Mouse (Mus musculus) CH12F3 (cell line): ENCODE data around the gene Commd7.

ENCODE experiments used
- in situ Hi-C: fragments of 300-500 bp; cut with MboI; formaldehyde crosslinking; loops from 2 replicates; pipeline ENCODE4 v1.14.3; 2020; ENCODE audit warnings: low sequenced_read_pairs

Gene Commd7

DNA sequence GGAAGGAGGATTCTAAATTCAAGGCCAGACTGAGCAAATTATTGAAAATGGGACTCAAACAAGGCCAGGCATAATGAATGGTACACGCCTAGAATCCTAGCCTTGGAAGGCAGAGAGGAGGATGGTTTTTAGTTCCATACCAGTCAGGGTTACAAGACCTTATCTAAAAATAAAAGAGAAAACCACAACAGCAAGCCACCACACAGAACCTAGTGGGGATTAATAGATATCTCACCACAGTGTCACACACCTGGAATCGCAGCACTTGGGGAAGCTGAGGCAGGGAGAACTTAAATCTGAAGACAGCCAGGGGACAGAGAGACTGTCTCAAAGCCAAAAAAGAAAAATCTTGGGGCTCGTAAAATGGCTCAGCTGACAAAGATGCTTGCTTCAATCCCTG is 1.6 kb downstream of the Commd7 start:
- in situ Hi-C loops: no loop called here

DNA sequence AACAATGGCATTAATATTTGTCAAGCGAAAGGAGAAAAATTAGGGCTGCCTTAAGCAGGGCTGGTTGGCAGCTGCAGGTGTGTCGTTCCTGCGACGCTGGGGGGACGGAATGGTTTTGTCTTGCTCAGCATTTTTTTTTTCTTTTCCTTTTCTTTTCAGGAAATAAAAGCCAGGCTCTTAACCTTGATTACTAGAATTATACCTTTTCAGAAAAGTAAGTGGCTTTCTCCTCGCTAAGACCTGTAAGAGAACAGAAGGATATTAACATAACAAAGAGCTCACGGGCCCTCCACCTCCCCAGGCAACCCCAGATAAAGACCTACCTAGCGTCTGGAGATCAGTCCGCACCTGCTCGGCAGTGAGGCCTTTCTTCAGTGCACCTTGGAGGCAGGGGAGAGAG is 10.1 kb downstream of the Commd7 start:
- in situ Hi-C loops: no loop called here

DNA sequence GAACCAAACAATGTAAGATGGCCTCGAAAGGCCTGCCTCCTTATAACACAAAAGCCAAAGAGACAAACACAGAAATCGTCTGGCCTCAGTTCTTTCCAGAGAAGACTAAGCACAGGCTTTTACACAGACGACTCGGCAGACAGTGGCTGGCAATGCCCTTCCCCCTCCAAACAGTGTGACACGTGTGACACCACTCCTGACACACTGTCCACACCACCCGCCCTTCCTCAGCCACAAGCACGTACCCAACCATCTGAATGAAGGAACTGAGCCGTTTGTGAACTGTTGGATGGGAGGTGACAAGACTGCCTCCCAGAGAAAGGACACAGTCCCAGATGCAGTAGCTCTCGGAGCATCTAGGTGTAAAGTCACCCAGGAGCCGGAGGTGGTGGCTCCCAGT is 13.7 kb downstream of the Commd7 start:
- in situ Hi-C loops: no loop called here

DNA sequence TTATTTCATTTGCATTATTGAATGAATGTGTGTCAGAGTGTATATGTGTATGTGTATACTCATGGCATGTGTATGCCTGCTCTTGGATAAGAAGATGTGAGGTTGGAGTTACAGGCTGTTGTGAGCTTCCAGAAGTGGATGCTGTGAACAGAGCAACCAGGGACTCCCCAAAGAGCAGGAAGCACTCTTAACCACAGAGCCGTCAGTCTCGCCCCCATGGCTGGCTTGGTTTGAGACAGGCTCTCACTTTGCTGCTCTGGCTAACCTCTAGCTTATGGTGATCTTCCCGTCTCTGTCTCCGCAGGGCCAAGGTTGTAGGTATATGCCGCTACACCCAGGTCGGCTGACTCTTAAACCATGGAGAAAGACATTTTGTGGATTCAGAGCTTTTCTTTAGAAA is 14.1 kb downstream of the Commd7 start:
- in situ Hi-C loops: no loop called here

DNA sequence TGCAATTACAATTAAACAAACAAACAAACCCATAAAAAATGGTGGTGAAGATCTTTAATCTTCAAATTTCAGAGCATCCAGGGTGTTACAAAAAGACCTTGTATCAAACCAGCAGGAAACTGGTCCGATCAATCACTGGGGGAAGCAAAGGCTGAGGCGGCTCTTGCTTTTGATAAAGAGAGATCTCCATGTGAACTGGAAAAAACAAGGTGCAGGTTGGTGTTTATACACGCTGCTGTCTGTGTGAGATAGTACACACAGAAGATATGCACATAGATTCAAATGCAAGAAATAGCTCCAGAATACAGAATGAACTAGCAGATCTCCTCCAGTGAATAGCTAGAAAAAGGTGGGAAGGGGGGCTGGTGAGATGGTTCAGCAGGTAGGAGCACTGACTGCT is 15.7 kb downstream of the Commd7 start:
- in situ Hi-C loops: no loop called here

DNA sequence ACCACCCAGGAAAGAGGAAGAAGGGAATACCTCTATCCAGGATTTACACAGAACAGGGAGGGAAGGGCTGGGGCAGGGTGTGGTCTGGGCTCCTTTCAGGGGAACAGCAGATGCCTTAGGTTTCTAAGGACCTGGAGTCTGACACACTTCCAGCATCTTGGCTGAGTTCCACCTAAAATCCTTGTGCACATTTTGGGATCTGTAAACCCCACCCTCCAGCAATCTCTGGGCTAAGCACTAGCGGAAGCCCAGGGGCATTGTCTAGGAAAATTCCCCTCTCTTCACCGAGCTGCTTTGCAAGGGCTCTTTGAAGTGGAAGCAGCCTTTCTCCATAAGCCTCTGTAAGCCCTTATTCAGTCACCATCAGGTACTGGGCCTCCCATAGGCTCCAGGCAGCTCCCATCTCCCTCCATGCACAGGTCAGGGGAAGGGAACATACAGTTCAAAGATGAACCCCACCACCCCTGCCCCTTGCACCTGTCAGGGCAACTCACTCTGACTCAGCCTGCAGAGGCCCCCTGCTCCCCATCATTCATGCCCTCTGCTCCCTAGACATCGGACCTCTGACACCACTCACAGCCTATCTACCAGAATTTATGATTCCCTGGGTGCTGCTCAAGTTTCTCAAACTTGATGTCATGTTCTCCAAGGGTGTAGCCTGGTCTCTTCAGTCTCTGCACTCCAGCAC is 19.8 kb downstream of the Commd7 start:
- in situ Hi-C loops: no loop called here

DNA sequence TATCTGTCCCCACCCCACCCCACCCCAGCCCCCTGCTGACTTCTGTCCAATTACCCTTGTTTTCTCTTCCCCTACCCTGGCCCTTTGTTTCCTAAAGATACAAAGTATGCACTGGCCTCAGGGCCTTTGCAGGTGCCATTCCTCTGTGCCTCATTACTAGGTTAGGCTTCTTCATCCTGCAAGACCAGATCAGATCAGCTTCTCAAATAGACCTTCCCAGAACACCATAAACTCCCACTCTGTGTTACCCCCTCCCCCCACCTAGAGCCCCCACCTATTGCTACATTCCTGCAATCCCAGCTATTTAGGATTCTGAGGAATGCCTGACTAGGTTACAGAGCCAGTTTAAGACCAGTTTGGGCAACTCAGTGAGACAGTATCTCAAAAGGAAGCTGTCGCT is 20.8 kb downstream of the Commd7 start:
- in situ Hi-C loops: no loop called here

DNA sequence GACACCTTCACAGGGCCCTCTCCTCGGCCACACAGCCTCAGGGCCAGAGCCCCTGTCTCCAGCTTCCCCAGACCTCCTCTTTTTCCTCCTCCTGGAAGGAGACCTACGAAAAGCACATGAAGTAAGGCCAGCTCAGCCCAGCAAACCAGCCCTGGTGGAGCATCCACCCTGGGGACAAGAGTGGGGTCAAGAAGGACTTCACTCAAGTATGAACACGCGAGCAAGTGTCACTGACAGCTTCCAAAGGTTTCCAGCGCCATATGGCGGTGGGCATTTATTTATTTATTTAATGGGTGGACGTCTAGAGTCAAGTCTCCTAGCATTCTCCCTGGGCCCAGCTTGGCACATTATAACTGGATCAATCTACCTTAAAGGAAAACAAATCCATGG is 21.3 kb downstream of the Commd7 start:
- in situ Hi-C loops: no loop called here

DNA sequence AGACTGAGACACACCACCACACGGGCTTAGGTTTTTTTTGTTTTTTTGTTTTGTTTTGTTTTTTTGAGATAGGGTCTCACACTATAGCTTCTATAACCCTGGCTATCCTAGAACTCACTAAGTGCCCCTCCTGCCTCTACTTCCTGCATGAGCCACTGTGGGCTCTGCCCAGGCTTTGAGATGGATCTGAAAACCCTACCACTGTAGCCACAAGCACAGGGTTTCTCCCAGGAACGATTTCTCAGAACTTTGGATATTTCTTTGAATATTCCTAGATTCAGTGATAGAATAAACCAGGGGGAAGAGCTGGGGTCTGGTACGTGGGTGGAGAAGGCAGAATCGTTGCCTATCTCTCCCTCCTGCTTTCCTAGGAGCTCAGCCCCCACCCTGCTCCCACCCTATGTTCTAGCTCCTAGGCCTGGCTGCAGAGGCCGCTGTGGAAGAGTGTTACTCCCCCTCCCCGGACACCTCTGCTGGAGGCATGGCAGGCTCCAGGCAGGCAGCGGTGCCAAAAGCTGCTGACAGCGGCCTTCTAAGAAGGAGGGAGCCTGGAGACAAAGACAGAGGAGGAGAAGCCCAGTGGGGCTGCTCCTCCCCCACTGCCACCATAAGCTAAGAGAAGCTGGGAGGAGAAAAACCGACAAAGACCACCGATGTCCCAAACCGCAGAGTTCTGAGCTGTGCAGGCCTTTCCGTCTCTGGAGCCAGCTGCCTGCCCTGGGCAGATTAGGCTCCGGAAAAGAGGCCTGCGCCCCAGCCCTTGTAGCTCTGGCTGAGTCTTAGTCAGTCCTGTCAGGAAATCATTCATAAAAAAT is 21.9 kb downstream of the Commd7 start:
- in situ Hi-C loops: no loop called here

DNA sequence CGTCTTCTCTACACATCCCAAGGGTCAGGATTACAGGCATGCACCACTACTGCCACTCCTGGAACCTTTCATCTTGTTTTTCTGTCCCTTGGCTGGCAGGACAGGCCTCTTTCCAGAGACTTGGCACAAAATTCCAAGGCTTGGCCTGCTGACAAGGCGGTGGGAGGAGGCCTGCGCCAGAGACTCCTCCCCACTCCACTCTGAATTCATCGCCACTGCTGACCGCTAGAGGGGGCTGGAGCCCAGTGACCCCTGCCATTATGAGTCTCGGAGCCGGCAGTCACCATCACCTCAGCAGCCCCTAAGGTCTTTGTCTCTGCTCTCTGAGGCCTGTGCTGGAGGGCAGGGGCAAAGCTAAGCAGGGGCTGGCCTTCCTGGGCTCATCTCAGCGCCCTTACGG is 23.0 kb downstream of the Commd7 start:
- in situ Hi-C loops: no loop called here

DNA sequence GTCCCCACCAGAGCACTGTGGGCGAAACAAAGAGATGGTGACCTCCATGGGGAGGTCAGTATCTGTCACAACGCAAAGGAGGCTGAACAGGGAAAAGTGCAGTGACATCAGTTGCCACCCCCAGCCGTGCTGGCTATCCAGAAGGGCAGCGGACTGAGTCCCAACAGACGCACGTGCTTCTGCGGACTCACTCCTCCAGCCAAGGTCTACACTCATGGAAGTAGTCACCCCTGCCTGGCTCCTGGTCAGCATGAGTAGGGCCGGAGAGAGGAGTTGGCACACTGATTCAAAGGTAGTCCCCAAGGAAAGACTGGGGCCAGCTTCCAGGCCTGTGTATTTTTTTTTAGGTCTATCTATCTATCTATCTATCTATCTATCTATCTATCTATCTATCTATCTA is 23.5 kb downstream of the Commd7 start:
- in situ Hi-C loops: no loop called here

DNA sequence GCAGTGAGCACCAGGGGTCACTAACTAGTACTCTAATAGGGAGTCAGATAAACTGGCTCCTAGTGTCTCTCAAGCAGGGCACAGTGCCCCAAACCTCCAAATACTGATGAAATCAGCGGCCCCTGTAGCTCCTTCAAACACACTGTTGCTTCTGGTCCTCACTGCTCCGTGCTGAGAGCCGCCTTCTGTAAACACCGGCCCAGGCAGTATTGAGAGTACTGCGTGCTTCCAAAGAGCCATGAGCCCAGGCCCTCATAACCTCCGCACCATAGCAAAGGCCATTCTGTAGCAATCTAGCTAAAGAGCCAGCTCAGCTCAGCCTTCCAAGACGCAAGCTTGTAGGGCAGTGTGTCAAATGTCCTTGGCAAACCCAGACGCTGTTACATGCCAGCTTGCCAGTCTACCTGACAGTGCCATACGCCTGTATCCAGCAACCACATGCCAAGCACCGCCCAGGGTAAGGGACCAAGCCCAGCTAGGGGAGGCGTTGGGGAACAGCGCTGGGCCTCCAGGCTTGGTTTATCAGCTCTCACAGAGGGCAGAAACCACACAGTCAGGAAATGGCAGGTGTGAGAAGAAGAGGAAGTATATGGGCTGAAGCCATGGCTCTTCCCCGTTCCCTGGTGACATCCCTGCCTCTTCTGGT is 24.6 kb downstream of the Commd7 start:
- in situ Hi-C loops: no loop called here

DNA sequence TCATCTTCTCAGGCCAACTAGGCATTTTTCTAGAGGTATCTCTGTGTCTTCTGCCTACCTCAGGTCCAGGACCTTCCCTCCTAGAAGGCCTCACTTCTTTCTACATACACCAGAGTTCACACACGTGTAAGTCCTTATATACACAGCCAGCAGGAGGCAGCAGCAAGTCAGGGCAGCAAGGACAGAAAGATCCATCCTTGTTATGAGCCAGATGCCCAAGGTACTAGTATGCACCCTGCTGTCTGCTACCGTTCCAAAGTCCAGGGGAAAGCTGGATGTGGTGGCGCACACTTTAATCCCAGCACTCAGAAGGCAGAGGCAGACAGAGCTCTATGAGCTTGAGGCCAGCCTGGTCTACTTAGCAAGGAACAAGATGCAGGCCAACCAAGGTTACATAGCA is 26.2 kb downstream of the Commd7 start:
- in situ Hi-C loops: no loop called here

DNA sequence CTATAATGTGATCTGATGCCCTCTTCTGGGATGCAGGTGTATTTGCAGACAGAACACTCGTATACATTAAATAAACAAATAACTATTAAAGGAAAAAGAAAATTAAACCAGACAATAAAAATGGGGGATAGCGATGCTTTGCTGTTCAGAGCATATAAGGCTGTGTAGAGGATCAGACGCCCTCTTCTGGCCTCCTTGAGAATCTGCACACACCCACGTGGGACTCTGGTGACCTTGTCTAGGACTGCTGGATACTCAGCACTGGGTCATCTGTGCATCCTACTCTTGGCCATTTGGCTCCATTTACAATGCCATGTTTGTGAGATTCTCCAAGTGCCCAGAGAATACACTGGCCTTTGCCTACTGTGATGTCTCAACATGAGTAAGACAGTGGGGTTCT is 28.9 kb downstream of the Commd7 start:
- in situ Hi-C loops: no loop called here

DNA sequence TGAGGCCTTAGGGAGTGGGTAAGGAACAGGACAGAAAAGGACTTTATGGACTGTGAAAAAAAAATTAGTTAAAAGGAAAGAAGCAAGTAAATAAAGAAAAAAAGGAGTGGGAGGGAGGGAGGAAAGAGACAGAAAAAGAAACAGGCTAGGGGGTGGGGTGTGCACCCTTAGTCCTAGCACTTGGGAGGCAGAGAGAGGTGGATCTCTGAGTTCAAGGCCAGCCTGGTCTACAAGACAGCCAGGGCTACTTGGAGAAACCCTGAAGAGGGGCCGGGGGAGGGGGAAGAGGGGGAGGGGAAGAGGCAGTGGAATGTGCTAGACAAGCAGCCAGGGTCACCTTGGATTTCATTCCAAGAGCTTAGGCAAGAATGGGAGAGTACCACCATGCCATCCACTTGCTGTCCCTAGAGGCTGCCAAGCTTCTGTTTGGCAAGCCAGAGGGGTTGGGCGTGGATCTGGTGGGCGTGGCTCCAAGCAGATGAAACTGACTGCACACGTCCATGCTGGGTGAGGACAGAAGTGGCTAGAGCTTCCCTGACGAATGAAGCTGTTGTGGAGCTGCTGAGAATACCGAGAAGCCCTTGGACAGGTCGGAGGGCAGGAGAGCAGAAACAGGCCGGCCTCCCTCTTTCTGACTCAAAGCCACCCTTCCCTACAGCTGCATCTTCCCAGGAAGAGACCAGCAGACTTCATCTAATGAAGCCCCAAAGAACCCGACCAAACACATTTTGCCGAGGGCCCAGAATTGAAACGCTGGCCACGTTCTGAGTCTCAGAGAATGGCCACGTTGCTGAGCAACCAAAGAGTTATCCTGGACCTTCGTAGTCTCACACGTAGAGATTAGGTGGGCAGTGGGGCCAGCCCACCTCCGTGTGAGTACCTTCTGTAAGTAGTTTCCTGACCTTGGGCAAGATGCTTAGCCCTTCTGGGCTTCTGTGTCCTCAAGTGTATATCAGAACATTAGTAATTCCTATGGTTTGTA is 31.6 kb downstream of the Commd7 start:
- in situ Hi-C loops: no loop called here

DNA sequence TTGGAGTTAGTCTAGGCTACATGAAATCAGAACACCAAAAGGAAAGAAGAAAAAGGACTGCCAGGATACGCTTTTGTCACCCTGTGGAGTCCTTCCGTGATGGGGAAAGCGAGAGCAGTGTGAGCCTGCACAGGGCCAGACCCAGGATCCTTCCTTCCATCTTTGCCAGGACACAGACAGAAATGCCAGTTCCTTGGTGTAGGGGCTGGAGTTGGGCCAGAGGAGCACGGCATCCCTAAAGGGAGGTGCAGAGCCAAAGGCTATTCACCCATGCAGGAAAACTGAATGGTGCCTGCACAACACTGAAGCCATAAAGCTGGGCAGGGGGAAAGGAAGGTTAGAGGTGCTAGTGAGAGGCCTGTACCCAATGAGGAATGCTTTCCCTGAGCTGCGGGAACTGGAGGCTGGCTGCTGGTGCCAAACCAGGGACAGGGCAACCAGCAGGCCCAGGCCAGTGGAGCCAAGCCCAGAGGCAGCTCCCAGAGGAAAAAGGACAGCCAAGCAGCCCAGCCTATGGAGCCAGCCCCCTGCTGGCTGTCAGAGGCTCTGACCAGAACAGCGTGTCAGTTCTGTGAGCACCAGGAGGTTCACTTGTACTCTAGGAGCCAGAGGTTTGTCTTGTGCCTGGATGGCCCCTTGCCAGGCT is 32.4 kb downstream of the Commd7 start:
- in situ Hi-C loops: no loop called here

DNA sequence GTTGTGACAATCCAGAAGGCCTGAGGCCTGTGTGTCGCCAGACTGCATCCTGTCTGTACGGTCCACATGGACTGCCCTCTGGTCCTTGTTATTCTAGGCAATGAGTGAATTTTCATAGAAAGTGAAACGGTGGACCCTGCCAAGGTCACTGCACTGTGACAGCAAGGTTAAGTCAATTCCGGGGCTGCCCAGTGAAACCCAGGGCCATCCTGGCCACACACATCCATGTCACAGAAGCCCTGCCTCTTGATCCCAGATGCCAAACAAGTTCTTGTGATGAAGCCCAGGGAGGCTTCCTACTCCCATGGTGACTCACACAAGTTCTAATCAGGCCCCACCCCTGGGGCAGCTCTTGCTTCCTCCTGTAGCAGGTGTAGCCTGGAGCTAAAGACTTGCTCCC is 35.0 kb downstream of the Commd7 start:
- in situ Hi-C loops: no loop called here

DNA sequence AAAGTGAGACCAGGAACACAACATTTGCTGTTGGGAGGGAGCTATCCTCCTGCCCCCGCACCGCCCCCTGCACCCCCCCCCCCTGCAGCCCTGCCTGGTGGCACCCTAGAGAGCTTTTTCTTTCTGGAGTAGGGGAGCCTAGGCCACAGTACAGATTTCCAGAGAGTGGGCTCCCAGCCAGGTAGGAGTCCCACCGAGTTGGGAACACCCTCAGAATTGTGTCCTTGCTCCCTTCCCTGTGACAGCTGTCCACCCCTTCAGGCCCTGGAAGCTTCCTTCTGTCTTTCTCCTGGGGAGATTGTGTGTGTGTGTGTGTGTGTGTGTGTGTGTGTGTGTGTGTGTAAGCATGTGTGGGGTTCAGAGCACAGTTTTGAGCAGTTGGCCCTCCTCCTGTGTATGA is 35.6 kb downstream of the Commd7 start:
- in situ Hi-C loops: no loop called here

DNA sequence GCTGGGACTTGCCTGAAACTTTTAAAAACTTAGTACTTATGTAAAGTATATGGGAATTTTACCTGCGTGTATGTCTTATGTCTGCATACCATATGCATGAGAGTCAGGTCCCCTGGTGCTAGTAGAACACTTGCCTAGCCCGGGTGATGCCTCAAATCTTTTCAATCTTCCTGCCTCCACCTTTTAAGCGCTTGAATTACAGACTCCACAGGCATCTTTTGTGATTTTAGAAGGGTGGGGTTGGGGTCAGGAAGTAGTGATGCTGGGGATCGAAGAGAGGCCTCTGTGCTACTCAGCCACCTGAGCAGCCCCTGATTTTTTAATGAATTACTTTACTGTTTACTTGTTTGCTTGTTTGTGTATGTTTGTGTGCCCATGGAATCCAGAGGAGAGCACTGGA is 37.6 kb downstream of the Commd7 start:
- in situ Hi-C loops: no loop called here

DNA sequence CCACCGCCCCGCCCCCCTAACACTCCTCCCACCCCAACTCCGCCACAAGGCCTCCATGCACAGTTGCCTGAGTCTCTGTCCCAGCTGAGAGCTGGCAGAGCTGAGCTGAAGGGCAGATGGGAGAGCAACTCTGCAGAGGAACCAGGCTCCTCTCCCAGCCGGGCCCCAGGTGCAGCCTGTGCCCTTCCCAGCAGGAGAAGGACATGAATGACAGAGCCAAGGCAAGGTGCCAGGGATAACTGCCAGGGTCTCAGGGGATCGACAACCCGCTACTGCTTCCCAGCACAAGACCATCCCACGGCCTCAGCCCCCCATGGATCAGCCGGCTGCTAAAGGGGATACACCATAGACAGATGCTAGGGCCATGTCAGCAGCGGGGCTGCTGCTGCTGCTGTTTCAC is 39.4 kb downstream of the Commd7 start:
- in situ Hi-C loops: no loop called here
